Mouse (Mus musculus) frontal cortex, postnatal 36 days (tissue): ENCODE results near the gene Capzb.
A peak's percentile ranks its signal among the peaks of the same experiment; 100 is the strongest.

Experiments used
- DNase-seq, 2 experiments: peaks; one replicate each; pipeline ENCODE4 v3.0.0; 2022; ENCODE audit warnings: low spot score in 2 of 2

Gene Capzb

DNA sequence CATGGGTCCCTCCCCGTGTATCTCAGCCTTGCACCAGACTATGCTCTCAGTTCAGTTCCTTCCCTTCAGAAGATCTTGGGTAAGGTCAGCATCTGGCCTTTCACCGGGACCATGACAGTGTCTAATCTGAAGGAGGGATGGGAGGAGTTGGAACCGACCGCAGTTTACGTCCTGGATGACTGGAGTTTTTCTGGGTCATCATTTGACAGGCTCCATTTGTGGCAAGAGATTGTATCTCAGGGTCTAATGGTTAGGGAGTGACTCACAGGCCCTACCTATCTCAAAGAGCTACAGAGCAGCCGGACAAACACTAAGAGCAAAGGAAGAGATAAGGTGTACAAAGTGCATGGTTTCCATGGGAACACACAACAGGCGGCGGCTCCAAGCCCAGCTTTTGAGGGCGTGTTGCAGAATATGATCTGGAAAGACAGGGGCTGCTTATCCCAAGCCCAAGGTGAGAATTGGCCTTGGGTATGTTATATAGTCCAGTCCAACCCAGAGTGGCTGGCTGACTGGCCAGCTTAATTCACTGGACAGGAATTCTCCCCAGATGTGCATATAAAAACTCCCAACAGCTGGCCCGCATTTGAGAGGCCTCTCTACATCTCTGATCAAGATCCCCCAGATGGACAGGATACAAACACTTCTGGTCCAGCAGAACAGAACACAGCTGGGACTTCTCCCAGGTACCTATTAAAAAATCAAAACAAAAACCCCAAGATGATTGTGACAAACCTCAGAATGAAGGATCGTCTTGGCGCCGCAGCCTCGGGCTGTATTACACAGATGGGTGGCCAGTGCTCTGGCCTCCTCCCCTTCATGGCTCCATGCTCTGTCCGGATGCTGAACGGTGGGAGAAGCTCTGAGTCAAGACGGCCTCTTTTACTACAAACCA, 12.7 kb upstream of the Capzb start:
- no peak for DNase-seq

DNA sequence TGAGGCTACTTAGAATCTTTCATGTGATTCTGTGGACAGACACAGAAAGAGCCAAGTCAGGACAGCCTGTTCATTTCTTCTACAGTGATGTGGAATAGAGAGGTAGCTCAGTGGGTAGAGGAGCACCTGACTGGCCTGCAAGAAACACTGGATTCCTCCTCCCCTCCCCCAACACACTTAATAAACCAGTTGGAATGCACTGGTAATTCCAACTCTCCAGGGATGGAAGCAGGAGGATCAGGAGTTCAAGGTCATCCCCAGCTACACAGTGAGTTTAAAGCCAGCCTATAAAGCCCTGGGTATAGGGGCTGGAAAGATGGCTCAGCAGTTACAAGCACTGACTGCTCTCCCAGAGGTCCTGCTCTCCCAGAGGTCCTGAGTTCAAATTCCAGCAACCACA, 10.2 kb upstream of the Capzb start:
- no peak for DNase-seq

DNA sequence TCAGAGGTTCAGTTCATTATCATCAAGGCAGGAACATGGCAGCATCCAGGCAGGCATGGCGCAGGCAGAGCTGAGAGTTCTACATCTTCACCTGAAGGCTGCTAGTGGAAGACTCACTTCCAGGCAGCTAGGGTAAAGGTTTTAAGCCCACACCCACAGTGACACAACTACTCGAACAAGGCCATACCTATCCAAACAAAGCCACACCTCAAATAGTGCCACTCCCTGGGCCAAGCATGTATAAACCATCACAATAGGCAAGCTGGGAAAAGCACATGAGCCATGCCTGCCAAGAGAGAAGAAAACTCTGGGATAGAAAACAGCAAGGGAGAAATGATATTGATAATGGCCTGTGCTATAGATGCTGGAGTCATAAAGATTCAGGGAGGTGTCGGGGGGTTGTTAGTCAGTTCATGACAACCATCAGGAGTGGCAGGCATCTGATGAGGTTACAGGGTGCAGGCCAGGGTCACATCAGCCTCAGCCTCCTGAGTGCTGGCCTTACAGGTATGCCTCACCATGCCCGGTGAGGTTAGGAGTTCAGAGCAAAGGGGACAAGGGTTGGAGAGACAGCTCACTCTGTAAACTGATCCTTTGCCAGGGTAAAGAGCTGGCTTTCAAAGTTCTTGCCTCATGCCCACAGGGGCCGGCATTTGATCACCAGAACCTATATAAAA, 6.8 kb upstream of the Capzb start:
- DNase-seq = no peak

DNA sequence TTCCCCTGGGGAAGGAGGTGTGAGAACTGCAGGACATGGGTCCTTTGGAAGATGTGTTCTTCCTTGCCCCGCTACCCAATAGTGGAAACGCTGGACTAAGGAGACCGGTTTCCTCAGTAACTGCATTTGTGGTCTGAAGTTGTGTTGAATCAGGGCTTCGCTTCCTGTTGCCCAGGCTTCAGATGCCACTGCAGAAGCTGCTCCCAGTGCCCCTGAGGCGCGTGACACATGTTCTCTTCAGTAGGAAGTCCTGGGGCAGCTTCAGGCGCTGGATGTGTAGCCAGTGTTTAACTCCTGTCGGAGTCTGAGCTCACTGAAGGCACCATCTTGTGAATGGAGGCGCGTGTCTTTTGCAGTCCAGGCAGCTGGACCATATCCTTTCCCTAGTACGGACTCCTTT, 4.8 kb upstream of the Capzb start:
- no peak for DNase-seq

DNA sequence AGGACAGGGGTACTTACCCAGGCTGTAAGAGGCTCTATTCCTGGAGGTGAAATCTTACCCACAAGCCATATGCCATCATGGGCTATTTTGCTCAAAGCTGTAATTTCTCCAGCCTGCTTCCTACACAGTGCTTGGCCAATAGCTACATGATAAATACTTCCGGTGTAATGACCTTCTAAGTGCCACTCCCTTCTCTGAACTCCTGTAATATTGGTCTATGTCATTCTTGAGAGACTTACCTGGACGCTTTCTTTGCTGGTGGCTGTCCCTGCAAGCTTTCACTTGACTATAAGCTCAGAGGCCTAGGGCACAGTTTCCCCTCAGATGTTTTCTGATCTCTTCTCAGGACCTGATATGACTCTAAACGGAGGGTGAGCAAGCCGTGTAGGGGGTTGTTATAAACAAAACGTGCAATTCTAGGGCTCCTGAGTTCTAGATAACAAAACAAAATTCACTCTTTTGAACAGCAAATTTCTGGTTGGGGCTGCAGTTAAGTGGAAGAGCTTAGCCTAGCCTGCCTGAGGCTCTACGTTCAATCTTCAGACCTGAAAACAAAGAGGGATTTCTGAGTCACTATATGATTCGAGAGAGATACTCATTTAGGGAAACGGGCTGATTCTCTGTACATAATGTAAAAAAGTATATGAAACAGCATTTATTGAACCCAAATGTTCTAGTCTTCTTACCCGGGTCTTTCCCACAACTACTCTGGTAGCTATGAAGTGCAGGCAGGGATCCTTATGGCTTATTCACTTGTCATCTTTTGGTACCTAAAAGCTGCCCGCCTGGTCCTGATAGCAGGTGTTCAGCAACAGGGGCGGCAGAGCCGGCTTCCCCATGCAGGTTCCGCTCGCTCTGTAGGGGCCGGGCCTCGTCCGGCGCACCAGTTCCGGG, 847 bp upstream of the Capzb start:
- no peak for DNase-seq

DNA sequence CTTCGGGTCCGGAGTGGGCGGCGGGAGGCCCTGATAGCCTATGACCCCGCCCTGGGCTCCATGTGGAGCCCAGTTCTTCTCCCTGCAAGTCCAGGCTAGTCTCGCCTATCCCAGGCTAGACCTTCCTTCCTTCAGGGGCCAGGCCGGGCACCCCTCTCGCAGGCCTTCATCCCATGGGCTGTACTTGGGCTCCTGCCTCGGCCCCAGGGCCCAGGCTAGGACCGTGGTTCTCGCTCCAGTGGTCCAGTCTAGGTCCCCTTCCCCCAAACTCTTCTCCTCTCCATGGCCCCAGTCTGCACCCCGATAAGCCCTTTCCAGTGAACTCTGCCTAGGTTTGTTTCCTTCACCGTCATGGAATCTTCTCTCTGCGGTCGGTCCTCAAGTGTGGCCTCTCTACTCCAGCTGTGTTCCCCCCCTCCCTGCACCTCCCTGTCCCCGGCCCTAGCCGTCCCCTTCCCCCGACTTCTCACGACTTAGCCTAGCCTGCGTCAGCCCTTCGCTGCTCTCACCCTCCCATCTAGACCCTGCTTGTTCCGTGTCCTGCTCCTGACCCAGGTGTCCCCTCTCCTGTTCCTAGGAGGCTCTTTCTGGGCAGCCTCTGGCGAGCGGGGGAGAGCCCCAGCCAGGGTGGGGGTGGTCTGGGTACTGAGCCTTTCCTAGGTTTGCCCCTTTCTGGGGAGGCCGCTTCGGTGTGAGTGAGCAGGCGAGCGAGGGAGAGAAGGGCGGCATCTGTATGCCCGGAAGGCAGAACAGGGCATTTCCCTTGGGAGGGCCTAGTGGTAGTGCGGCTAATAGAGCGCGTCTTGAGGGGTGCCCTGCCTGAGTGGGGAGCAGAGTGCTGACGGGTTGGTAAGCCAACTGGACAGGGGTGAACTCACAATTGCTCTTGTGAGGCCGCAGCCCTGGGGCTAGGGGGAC, 736 bp downstream of the Capzb start:
- DNase-seq = no peak

DNA sequence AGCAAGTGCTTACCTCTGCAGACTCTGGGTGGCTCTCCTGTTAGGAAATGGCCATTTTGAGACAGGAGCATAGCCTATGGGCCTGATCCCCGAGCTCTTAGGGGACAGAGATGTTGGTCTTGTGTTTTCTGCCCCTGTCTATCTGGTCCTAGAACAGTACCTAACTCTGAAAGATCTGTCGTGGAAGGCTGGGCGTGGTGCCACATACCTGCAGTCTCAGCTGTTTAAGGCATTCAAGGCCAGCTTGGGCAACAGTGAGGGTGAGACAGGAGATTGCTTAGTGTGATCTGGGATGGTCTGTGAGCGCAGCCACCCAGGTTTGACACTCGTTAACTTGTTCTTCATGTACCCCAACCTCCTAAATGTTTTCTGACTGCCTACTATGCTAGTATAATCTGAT, 2.4 kb downstream of the Capzb start:
- DNase-seq = no peak

DNA sequence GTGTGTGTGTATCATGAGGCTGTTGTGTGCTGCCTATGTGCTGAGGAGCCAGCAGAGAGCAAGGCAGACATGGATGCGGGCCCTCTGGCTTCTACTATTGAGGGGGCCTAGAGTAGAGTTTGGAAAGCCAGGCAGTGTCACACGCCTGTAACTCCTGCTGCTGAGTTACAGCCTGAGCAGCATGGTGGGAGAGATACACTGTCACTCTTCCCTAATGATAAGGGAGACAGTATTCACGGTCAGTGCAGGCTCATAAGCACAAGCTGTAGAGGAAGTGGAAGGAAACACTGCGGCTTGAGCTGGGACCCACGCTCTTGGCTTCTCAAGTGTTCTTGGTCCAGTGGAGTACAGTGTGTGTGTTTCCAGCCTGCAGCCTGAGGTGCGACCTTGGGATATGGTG, 3.8 kb downstream of the Capzb start:
- no peak for DNase-seq

DNA sequence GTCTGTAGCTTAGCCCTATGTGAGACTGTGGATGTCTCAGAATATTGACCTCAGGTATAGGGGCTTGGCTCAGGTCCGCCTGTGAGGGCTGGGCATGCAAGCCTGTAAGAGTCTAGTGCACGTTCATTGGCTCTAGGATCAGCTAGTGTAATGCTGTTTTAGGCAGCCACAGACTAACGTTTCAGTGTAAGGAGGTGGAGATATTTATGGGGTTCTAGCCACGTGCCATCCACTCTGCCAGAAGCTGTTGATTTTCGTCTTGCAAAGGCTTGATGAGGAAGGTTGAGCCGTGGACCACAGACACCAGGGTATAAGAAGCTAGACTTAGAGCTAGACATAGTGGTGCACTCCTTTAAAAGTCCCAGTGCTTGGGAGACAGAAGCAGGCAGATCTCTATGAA, 4.2 kb downstream of the Capzb start:
- DNase-seq = peak in 1 of 2 experiments; percentile 65

DNA sequence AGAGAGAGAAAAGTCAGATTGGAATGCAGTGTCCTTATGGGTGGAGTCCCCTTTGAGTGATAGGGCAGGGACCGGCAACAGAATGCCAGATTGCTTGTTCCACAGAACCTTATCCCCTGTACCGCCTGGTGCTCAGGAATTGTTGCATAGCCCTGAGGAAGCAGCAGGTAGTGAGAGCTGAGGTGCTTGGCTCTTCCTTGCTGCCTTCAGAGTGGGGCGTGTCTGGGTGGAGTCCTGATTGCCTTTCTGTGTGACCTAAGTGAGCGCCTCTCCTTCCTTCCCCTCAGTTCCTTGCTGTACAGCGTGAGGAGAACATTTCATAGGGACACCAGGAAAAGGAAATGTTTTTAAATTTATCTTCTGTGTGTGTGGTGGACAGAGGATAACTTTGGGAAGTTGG, 4.8 kb downstream of the Capzb start:
- DNase-seq = no peak

DNA sequence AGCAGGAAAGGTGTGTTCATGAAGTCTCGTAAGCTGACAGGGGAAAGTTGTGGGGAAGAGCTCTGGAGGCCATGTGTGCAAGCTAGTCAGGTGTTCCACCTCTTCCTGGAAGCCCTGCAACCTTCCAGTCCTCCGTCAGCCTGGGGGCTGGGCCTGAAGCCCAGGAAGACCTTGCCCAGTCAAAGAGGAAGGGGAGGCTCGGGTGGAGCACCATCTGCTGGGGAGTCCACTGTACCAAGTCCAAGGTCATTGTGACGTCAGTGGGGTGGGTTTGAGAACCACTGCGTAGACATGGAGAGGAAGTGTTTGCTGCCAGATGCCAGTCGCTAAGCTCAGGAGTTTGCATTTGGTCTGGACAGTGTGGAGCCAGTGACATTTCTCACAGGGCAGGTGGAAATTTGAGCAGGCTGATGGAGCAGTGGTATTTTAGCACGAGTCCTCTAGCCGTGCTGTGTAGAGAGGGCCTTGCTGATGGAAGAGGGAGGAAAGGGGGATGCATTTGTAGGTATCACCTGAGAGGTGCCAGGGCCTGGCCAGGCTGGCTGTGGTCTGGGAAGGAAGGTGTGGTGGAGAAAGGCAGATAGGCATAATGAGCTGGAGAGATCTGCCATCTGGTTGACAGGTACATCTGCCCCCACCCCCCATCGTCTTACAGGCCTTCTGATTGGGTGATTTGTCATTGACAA, 5.4 kb downstream of the Capzb start:
- no peak for DNase-seq

DNA sequence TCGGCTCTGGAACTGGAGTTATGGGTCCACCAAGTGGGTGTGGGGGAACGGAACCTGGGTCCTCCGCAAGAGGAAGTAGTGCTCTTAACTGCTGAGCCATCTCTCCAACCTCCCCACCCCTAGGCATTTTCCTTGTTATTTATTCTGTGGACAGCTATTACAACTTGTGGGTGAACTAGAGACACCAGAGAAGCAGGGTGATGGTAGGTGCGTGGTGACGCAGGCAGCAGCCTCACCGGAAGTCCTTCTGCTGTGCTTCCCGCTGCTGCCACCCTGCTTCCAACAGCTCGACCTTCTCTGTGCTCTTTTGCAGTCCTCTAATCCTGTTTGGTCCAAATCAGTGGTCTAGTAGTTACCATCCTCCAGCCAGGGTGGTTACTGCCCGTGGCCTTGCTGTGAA, 6.4 kb downstream of the Capzb start:
- no peak for DNase-seq

DNA sequence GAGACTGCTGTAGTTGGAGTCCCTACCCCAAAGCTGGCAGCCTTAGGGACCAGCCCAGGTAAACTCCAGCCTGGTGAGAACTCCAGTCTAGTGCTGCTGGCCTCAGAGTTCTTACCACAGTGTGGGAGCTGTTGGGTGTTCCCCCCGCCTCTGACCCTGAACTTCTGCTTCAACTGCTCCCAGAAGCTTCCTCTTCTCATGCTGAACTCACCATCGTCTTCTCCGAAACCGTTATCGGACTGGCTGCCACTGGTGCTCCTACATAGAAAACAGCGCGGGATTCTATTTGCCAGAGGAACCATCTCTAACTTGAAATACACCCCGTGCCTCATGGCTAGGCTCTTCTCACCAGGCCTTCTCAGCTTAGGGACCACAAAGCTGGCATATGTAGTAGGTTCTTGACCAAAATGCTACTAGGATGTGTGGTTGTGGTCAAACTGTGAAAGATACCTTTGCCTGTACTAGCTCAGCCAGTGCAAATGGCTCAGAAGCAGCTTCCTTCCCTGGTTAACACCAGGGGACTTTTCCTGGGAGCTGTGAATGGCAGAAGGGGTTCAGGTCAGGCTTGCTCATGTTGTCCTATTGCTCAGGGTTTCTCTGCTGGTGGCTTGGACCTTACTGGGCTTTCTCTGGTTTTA, 7.1 kb downstream of the Capzb start:
- no peak for DNase-seq

DNA sequence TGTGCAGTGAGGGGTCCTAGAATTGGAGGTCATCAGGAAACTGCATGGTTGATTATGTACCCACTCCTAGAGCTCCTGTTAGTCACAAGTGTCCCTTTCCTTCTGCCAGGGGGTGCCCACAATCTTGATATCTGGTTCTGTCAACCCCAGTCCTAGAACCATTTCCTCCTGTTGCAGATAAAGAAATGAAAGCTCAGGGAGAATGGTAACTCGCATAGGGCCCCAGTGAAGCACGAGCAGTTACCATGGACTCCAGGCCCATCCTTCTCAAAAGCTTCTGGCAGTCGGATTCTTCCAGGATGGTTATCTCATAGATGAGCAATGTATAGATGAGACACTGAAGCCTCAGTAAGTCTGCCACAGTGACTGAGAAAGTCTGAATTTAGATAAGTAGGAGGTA, 8.2 kb downstream of the Capzb start:
- DNase-seq = no peak

DNA sequence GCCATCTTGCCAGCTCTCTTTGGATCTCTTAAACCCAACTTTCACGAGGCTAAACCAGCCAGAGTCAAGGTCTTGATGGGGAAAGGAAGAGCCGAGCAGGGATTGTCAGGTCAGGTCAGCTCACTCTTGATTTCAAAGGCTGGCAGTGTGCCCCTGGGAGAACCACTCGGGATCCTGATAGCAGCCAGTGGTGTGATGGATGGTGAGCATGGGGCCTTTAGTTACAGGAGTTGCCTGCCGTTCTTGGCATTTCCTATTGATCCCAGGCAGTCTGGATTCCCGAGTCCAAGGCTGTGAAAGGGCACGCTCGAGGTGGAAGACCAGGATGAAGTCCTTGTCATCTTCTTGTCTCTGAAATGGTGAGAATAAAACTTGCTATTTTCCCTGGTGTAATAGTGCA, 9.9 kb downstream of the Capzb start:
- no peak for DNase-seq

DNA sequence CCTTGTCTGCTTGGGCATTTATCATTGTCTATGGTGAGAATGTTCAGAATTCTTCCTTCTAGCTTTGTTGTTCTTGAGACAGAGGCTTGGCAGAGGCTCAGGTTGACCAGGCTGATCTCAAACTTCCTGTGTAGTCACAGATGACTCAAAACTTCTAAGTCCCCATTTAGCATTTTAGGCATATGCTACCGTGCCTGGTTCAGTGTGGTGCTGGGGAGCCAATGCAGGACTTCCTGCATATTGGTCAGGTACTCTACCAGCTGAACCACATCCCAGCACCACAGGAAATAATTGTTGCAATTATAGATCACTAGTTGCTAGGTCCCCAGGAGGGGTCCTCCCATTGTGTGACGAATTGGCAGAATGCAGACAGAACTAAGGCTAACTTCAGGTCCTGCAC, 10.7 kb downstream of the Capzb start:
- DNase-seq = no peak

DNA sequence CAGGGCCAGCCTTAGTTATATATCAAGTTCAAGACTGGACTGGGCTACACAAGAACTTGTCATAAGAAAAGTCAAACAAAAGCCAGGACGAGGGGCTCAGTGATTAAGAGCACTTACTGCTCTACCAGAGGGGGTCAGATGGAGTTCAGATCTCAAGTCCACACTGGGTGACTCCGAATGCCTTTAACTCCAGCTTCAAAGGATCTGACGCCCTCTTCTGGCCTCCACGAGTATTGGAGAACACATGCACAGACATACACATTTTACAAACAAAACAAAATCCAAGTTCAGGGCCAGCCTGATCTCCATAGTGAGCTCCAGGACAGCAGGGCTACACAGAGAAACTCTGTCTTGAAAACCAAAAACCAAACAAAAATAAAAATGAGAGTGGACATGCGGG, 13.1 kb downstream of the Capzb start:
- no peak for DNase-seq

DNA sequence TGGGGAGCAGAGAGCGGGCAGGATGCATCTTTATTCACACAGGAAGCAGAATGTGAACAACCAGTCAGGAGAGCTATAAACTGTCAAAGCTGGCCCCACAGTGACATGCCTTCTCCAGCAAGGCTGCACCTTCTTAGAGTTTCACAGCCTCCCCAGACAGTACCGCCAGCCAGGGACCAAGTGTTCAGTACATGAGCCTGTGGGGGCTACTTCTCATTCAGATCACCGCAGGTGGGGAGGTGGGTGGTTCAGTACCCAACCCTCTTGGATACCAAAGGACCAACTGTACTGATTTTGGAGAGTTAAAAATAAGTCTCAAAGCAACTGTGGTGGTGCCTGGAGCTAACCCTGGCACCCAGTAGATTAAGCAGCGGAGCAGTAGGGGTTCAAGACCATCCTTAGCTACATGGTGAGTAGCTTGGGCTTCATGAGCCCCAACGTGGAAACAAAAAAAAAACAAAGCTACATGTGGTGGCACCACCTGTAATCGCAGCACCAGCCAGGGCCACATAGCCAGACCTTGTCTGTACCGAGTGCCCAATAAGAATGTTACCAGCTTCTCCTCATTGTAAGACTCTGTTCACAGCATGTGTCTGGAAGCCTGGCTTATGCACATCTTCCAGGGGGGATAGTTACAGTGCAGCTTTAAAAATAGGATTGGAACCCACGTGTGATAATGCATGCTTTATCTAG, 13.8 kb downstream of the Capzb start:
- DNase-seq = no peak

DNA sequence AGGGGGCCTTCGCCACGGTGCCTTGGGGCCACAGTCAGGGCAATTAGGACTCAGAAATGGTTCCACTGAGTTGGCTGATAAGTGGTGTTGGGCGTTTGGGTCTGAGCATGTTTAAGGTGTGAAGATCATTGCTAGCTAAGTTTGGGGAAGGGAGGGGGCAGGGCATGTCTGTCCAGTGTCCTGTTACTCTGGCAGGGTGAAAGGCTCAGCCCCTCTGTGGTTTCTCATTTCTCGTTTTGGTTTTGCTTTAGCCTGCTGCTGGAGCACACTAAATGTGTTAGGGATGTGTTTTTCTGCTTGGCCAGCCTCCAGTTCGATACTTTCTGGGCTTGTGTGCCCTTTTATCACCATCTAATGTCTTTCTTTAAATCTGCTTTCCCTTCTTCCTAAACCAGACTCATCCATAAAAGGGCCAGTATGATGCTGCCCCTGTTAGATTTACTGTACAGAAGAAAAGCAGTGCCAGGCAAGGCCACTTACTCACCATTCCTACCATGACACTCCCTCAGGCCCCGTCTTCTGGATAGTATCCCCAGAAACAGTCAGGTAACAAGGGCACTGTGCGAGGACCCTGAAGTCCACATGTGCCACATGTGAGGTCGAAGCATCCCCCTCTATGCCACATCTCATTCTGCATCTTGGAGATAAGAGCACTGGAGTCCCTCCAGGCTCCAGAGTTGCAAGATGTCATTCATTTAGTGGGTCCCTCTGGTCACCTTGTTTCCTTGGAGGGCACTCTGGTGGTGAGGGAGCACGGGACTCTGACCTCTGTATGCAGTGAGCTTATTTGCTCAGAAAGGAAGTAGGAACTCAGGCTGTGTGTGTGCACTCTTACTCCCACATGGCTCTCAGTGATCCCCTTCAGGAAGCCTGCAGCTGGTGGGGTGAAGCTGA, 15.8 kb downstream of the Capzb start:
- DNase-seq = no peak
